Mouse (Mus musculus): ENCODE measurements around the gene Gk5. TPM values are rescaled to one million over a fixed set of nuclear protein-coding genes. Genes with fewer than 3 reads are reported as not detected.
"Not testable (repeated sequence)": the region's sequence is repeated elsewhere in the genome, so short reads cannot be mapped to it uniquely, and the experiment has no call there.

Gk5 gene
- total RNA-seq (2014; rRNA removed): 6.3 and 7.4 TPM in 2 replicates
- 1.9 and 2.2 TPM in 2 replicates for polyA plus RNA-seq (2015; fragmentation: Nextera tagmentation; extraction: Ambion mirVana)

DNA sequence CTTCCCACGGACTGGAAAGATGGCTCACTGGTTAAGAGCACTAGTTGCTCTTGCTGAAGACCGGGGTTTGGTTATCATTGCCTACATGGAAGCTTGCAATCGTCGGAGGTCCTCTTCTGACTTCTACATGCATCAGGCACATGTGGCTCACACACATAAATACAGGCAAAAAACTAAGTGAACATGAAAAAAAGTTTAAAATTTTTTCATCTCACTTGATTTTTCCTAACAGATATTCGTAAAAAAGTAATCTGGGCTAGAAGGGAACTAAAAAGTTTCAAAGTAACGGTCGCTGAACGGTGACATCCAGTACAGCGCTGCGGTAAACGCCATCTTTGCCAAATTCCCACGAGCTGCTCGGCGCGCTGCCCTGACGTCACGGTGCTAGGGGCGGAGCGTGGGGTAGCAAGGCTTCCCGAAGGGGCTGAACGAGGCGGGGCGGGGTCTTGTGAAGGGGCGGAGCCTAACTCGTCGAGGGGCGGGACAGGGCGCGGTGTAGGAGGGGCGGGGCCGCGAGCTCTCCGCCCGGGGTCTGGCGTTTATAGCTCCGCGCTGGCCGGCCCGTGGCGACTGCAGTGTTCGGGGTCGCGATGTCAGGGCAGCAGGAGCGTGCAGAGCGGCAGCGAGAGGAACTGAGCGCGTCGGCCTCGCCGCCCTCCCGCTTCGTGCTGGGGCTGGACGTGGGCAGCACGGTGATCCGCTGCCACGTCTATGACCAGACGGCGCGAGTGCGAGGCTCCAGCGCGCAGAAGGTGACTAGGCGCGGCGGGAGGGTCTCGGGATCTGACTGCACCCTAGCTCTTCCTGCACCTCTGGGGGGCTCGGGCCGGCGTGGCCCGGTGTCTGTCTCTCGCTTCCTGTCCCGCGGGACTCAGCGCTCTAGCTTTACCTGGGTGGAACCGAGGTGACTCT is at the start of gene Gk5:
Gene Gk5 (plus strand): TSS at position 502 of the 912 bp plus-strand sequence.
- ATAC-seq (ENCODE audit: low FRiP score) (peak; percentile 96), DNase-seq (ENCODE audit: low spot score) (peak; percentile 96)
- TF ChIP-seq CTCF (IDR thresholded peaks at IDR 0.05): no peak
- Histone ChIP-seq H3K4me3 (ENCODE audit: low read depth, low read length) (peak within 1 kb of the TSS; percentile 74), H3K4me1 (ENCODE audit: insufficient read depth, low read length) (no peaks in the 10 kb centered on the region), H3K36me3 (ENCODE audit: insufficient read depth, low read length) (no peaks in the 10 kb centered on the region), H3K27me3 (ENCODE audit: insufficient read depth, low read length) (no peaks in the 10 kb centered on the region), H3K9me3 (ENCODE audit: low read length) (no peaks in the 10 kb centered on the region), H3K9ac (replicated peaks; ENCODE audit: low read length, poor library complexity, severe bottlenecking) (peak within 1 kb of the TSS; percentile 81), H3K27ac (ENCODE audit: low read depth, low read length) (peak within 1 kb of the TSS; percentile 67), H3K4me2 (ENCODE audit: low read depth, low read length, poor library complexity, severe bottlenecking) (peak within 1 kb of the TSS; percentile 72)
- under 1% methylated on average over 76 of the region's 76 CpGs for WGBS

DNA sequence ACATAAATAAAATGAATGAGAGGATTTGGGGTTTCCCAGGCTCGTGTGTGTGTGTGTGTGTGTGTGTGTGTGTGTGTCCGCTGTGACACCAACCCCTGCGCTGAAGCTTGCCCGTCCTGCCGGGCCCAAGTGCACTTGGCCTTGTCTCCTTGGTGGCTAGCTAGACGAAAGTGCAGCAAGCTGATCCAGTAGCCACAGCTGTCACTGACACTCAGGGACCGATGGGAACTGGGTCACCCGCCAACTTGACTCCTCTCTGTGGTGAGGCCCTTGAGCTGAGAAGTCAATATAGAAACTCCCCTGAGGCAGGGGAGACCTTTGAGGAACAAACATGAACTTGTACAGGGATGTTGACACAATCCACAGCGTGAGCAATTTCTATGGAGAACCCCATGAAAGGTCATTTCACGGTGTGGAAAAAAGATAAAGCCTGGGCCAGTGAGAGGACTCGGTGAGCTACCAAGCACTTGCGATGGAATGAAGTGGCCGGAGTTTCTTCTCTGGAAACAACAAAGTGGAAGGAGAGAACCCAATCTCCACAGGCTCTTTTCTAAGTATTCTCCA is 40.3 kb upstream of the Gk5 start:
- ATAC-seq (ENCODE audit: low FRiP score) (no peak), DNase-seq (ENCODE audit: low spot score) (no peak)
- Histone ChIP-seq H3K27me3 (ENCODE audit: insufficient read depth, low read length) (no peaks in the 10 kb centered on the region), H3K27ac (ENCODE audit: low read depth, low read length) (no peak overlapping the region), H3K9ac (replicated peaks; ENCODE audit: low read length, poor library complexity, severe bottlenecking) (no peak overlapping the region), H3K4me1 (ENCODE audit: insufficient read depth, low read length) (no peaks in the 10 kb centered on the region), H3K9me3 (ENCODE audit: low read length) (no peaks in the 10 kb centered on the region), H3K4me3 (ENCODE audit: low read depth, low read length) (no peak overlapping the region), H3K4me2 (ENCODE audit: low read depth, low read length, poor library complexity, severe bottlenecking) (no peak overlapping the region), H3K36me3 (ENCODE audit: insufficient read depth, low read length) (no peaks in the 10 kb centered on the region)
- no peak for TF ChIP-seq CTCF (IDR thresholded peaks at IDR 0.05)
- WGBS: 91% methylated on average over 13 of the region's 13 CpGs

DNA sequence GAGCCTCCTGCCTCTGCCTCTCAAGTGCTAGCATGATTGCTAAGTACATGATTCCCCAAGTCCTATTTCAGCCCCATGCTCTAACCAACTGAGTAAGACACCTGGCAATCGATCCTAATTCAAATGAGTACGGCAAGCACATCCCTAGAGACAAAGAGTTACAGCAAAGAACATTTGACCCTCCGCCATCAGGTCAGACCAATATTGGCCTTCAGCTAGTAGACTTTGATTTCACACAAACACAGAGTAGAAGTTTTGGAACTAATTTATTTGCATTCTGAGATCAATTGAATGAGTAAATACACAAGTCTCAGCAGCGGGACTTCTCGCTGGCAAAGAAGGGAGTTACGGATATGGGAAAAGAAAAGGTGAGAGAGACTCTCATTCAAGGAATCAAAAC is 33.9 kb upstream of the Gk5 start:
- TF ChIP-seq CTCF (IDR thresholded peaks at IDR 0.05): no peak
- no peak overlapping the region for H3K27ac ChIP-seq (ENCODE audit: low read depth, low read length)
- no peaks in the 10 kb centered on the region for H3K36me3 ChIP-seq (ENCODE audit: insufficient read depth, low read length)
- H3K9me3 ChIP-seq (ENCODE audit: low read length): no peaks in the 10 kb centered on the region
- no peak overlapping the region for H3K4me3 ChIP-seq (ENCODE audit: low read depth, low read length)
- no peak overlapping the region for H3K4me2 ChIP-seq (ENCODE audit: low read depth, low read length, poor library complexity, severe bottlenecking)
- H3K27me3 ChIP-seq (ENCODE audit: insufficient read depth, low read length): no peaks in the 10 kb centered on the region
- WGBS: 90% methylated on average over 6 of the region's 6 CpGs
- H3K4me1 ChIP-seq (ENCODE audit: insufficient read depth, low read length): no peaks in the 10 kb centered on the region
- ATAC-seq (ENCODE audit: low FRiP score) (no peak), DNase-seq (ENCODE audit: low spot score) (no peak)
- no peak overlapping the region for H3K9ac ChIP-seq (replicated peaks; ENCODE audit: low read length, poor library complexity, severe bottlenecking)

DNA sequence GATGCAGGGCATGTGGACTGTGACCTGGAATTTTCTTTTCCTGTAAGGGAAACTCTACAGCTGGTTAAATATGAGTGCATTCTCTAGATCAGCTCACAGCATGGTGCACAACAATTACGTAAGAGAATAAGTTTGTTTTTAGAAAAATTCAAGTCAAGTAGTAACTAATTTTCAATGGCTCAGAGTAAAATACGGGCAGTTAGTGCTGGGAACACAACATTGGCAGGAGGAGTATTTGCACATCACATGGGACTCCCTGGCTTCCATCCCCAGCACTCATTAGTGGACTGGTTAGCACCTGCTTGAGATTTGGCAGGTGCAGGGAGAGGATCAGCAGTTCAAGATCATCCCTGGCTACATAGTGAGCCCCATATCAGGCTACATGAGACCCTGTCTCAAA is 31.5 kb upstream of the Gk5 start:
- Histone ChIP-seq H3K9me3 (ENCODE audit: low read length) (no peaks in the 10 kb centered on the region), H3K27me3 (ENCODE audit: insufficient read depth, low read length) (no peaks in the 10 kb centered on the region), H3K4me2 (ENCODE audit: low read depth, low read length, poor library complexity, severe bottlenecking) (no peak overlapping the region), H3K36me3 (ENCODE audit: insufficient read depth, low read length) (no peaks in the 10 kb centered on the region), H3K4me3 (ENCODE audit: low read depth, low read length) (no peak overlapping the region), H3K9ac (replicated peaks; ENCODE audit: low read length, poor library complexity, severe bottlenecking) (no peak overlapping the region), H3K27ac (ENCODE audit: low read depth, low read length) (no peak overlapping the region), H3K4me1 (ENCODE audit: insufficient read depth, low read length) (no peaks in the 10 kb centered on the region)
- ATAC-seq (ENCODE audit: low FRiP score): no peak
- no peak for DNase-seq (ENCODE audit: low spot score)
- no peak for TF ChIP-seq CTCF (IDR thresholded peaks at IDR 0.05)
- 82% methylated on average over 2 of the region's 2 CpGs for WGBS

DNA sequence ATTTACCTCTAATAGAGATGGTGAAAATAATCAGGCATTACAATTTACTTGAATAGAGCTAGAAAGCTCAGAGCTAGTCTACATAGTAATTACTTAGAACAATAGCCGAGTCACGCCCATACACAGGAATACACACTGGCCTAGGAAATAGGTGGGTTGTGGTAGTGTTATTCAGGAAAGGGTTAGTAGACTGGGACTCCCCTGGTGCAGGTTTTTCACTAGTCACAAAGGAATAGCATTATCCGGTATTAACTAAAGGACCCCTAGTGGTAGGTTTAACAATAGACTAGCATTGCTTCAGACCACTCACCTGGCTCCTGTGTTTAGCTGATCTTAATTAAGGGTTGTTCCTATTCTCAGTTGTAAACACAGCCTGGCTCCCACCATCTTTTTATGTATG is 30.7 kb upstream of the Gk5 start:
- not testable (repeated sequence) for H3K4me3 ChIP-seq (ENCODE audit: low read depth, low read length); H3K4me2 ChIP-seq (ENCODE audit: low read depth, low read length, poor library complexity, severe bottlenecking); H3K4me1 ChIP-seq (ENCODE audit: insufficient read depth, low read length); H3K27me3 ChIP-seq (ENCODE audit: insufficient read depth, low read length); H3K36me3 ChIP-seq (ENCODE audit: insufficient read depth, low read length); H3K27ac ChIP-seq (ENCODE audit: low read depth, low read length); H3K9me3 ChIP-seq (ENCODE audit: low read length); H3K9ac ChIP-seq (replicated peaks; ENCODE audit: low read length, poor library complexity, severe bottlenecking); ATAC-seq (ENCODE audit: low FRiP score); DNase-seq (ENCODE audit: low spot score)
- 83% methylated on average over 3 of the region's 3 CpGs for WGBS

DNA sequence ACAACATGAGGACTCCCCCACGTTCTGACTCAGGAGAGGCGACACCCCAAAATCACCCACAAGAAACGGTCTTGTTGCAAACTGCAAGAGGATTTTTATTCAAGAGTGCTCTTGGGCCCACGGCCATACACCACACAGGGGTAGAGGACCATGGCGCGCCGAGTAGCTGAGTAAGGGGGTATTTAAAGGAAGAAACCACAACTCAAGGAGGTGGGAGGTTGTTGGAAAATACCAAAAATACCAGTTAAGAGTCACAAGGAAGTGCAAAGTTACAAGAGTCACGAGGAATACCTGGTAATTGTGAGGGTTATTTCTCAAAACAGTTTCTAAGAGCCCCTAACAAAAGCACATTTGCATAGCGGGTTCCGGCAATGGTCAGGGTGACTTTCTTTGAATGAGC is 26.5 kb upstream of the Gk5 start:
- H3K4me2 ChIP-seq (ENCODE audit: low read depth, low read length, poor library complexity, severe bottlenecking); H3K9ac ChIP-seq (replicated peaks; ENCODE audit: low read length, poor library complexity, severe bottlenecking); H3K4me1 ChIP-seq (ENCODE audit: insufficient read depth, low read length); H3K9me3 ChIP-seq (ENCODE audit: low read length); H3K36me3 ChIP-seq (ENCODE audit: insufficient read depth, low read length); H3K4me3 ChIP-seq (ENCODE audit: low read depth, low read length); ATAC-seq (ENCODE audit: low FRiP score); H3K27ac ChIP-seq (ENCODE audit: low read depth, low read length); H3K27me3 ChIP-seq (ENCODE audit: insufficient read depth, low read length); DNase-seq (ENCODE audit: low spot score): not testable (repeated sequence)
- 92% methylated on average over 10 of the region's 10 CpGs for WGBS
